Mouse (Mus musculus): ENCODE data around the gene Gm21976. TPM values are rescaled to one million over a fixed set of nuclear protein-coding genes. Genes with fewer than 3 reads are reported as not detected.

The Gm21976 gene
- polyA plus RNA-seq, 1 experiment from 2014 or later = not detected

- WGBS (ENCODE audit: insufficient replicate concordance) = under 1% methylated on average over 16 of the region's 16 CpGs
- peaks cover 29% of the 10 kb centered on the region for H3K4me1 ChIP-seq (replicated peaks)
- peak overlapping the region; percentile 97 for H3K9ac ChIP-seq
- H3K4me3 ChIP-seq (replicated peaks) = peak overlapping the region; percentile 98
- H3K4me2 ChIP-seq = peak overlapping the region; percentile 81
- H3K27me3 ChIP-seq = no peaks in the 10 kb centered on the region
- H3K9me3 ChIP-seq (replicated peaks) = no peaks in the 10 kb centered on the region
- ATAC-seq (ENCODE audit: low read depth) = 0 out of 2 replicates have a peak, but pooled peaks have one; percentile 39
- H3K36me3 ChIP-seq = peaks cover 28% of the 10 kb centered on the region
- peak overlapping the region; percentile 89 for H3K27ac ChIP-seq
- DNase-seq = no peak
Measured at GRCm38 (mm10) chr13:98317246-98317677, 37.6 kb downstream of the Gm21976 start.

GRCm38 (mm10) chr13:98317911-98318310 lies 38.2 kb downstream of the Gm21976 start:
- Histone ChIP-seq H3K27ac (no peak overlapping the region), H3K4me1 (replicated peaks) (peaks cover 29% of the 10 kb centered on the region), H3K9me3 (replicated peaks) (no peaks in the 10 kb centered on the region), H3K4me2 (peak overlapping the region; percentile 81), H3K36me3 (peaks cover 22% of the 10 kb centered on the region), H3K27me3 (no peaks in the 10 kb centered on the region), H3K4me3 (replicated peaks) (peak overlapping the region; percentile 98; the same call in 1 of the 2 replicates), H3K9ac (0 out of 2 replicates have a peak overlapping the region, but pooled peaks have one; percentile 97)
- ATAC-seq (ENCODE audit: low read depth) (no peak), DNase-seq (no peak)
- WGBS (ENCODE audit: insufficient replicate concordance) = 78% methylated on average over 6 of the region's 6 CpGs

- ATAC-seq (ENCODE audit: low read depth) (no peak), DNase-seq (no peak)
- no peak overlapping the region for H3K4me3 ChIP-seq (replicated peaks)
- 78% methylated on average over 11 of the region's 11 CpGs for WGBS (ENCODE audit: insufficient replicate concordance)
- H3K27me3 ChIP-seq = no peaks in the 10 kb centered on the region
- 0 out of 2 replicates have a peak, but pooled peaks cover 3% of the 10 kb centered on the region for H3K36me3 ChIP-seq
- H3K9ac ChIP-seq = no peak overlapping the region
- no peaks in the 10 kb centered on the region for H3K9me3 ChIP-seq (replicated peaks)
- no peak overlapping the region for H3K27ac ChIP-seq
- H3K4me2 ChIP-seq = no peak overlapping the region
- H3K4me1 ChIP-seq (replicated peaks) = no peaks in the 10 kb centered on the region
Measured at GRCm38 (mm10) chr13:98325034-98325433, 45.3 kb downstream of the Gm21976 start.

GRCm38 (mm10) chr13:98332106-98332505 lies 52.4 kb downstream of the Gm21976 start:
- WGBS (ENCODE audit: insufficient replicate concordance) = 25% methylated on average over 2 of the region's 2 CpGs
- Histone ChIP-seq H3K4me2 (no peak overlapping the region), H3K27me3 (0 out of 2 replicates have a peak, but pooled peaks cover 3% of the 10 kb centered on the region), H3K27ac (no peak overlapping the region), H3K9me3 (replicated peaks) (no peaks in the 10 kb centered on the region), H3K4me1 (replicated peaks) (no peaks in the 10 kb centered on the region), H3K9ac (no peak overlapping the region), H3K4me3 (replicated peaks) (no peak overlapping the region), H3K36me3 (no peaks in the 10 kb centered on the region)
- ATAC-seq (ENCODE audit: low read depth) (no peak), DNase-seq (no peak)

GRCm38 (mm10) chr13:98336205-98336604 lies 56.5 kb downstream of the Gm21976 start:
- H3K27me3 ChIP-seq = peaks cover 3% of the 10 kb centered on the region; the same call in 1 of the 2 replicates
- no peaks in the 10 kb centered on the region for H3K4me1 ChIP-seq (replicated peaks)
- H3K9me3 ChIP-seq (replicated peaks) = no peaks in the 10 kb centered on the region
- WGBS (ENCODE audit: insufficient replicate concordance) = 73% methylated on average over 1 of the region's 1 CpGs
- no peak overlapping the region for H3K9ac ChIP-seq
- H3K36me3 ChIP-seq = no peaks in the 10 kb centered on the region
- no peak overlapping the region for H3K27ac ChIP-seq
- H3K4me2 ChIP-seq = no peak overlapping the region
- ATAC-seq (ENCODE audit: low read depth) = no peak
- DNase-seq = no peak
- no peak overlapping the region for H3K4me3 ChIP-seq (replicated peaks)

GRCm38 (mm10) chr13:98340506-98340905 lies 60.8 kb downstream of the Gm21976 start:
- WGBS (ENCODE audit: insufficient replicate concordance) = 66% methylated on average over 5 of the region's 5 CpGs
- peaks cover 9% of the 10 kb centered on the region for H3K27me3 ChIP-seq
- H3K4me3 ChIP-seq (replicated peaks) = no peak overlapping the region
- no peaks in the 10 kb centered on the region for H3K4me1 ChIP-seq (replicated peaks)
- no peaks in the 10 kb centered on the region for H3K9me3 ChIP-seq (replicated peaks)
- ATAC-seq (ENCODE audit: low read depth) (no peak), DNase-seq (no peak)
- no peak overlapping the region for H3K9ac ChIP-seq
- H3K36me3 ChIP-seq = no peaks in the 10 kb centered on the region
- no peak overlapping the region for H3K27ac ChIP-seq
- H3K4me2 ChIP-seq = no peak overlapping the region

GRCm38 (mm10) chr13:98349491-98349890 lies 69.8 kb downstream of the Gm21976 start:
- H3K36me3 ChIP-seq = no peaks in the 10 kb centered on the region
- DNase-seq = no peak
- 69% methylated on average over 4 of the region's 4 CpGs for WGBS (ENCODE audit: insufficient replicate concordance)

GRCm38 (mm10) chr13:98351527-98351926 lies 71.8 kb downstream of the Gm21976 start:
- DNase-seq = no peak

More at GRCm38 (mm10) chr13:98349491-98349890, 69.8 kb downstream of the Gm21976 start:
- H3K4me3 ChIP-seq (replicated peaks) = no peak overlapping the region
- peaks cover 9% of the 10 kb centered on the region for H3K4me1 ChIP-seq (replicated peaks)
- H3K27me3 ChIP-seq = peaks cover 75% of the 10 kb centered on the region
- H3K4me2 ChIP-seq = no peak overlapping the region
- H3K9ac ChIP-seq = no peak overlapping the region
- no peaks in the 10 kb centered on the region for H3K9me3 ChIP-seq (replicated peaks)
- H3K27ac ChIP-seq = no peak overlapping the region
- ATAC-seq (ENCODE audit: low read depth) = no peak

GRCm38 (mm10) chr13:98352381-98352975 lies 72.8 kb downstream of the Gm21976 start:
- WGBS (ENCODE audit: insufficient replicate concordance) = 15% methylated on average over 14 of the region's 14 CpGs
- DNase-seq (no peak), ATAC-seq (ENCODE audit: low read depth) (no peak)
- Histone ChIP-seq H3K27ac (no peak overlapping the region), H3K4me2 (no peak overlapping the region), H3K4me3 (replicated peaks) (no peak overlapping the region), H3K4me1 (replicated peaks) (peaks cover 24% of the 10 kb centered on the region), H3K36me3 (no peaks in the 10 kb centered on the region), H3K27me3 (peaks cover 88% of the 10 kb centered on the region), H3K9ac (no peak overlapping the region), H3K9me3 (replicated peaks) (no peaks in the 10 kb centered on the region)

More at GRCm38 (mm10) chr13:98351527-98351926, 71.8 kb downstream of the Gm21976 start:
- peaks cover 84% of the 10 kb centered on the region for H3K27me3 ChIP-seq
- no peak for ATAC-seq (ENCODE audit: low read depth)
- no peak overlapping the region for H3K27ac ChIP-seq
- H3K4me1 ChIP-seq (replicated peaks) = peaks cover 24% of the 10 kb centered on the region
- no peaks in the 10 kb centered on the region for H3K36me3 ChIP-seq
- no peak overlapping the region for H3K4me2 ChIP-seq
- no peaks in the 10 kb centered on the region for H3K9me3 ChIP-seq (replicated peaks)
- 6% methylated on average over 8 of the region's 8 CpGs for WGBS (ENCODE audit: insufficient replicate concordance)
- H3K4me3 ChIP-seq (replicated peaks) = no peak overlapping the region
- no peak overlapping the region for H3K9ac ChIP-seq

- no peaks in the 10 kb centered on the region for H3K9me3 ChIP-seq (replicated peaks)
- DNase-seq (no peak), ATAC-seq (ENCODE audit: low read depth) (no peak)
- peaks cover 98% of the 10 kb centered on the region for H3K27me3 ChIP-seq
- WGBS (ENCODE audit: insufficient replicate concordance) = 2% methylated on average over 13 of the region's 13 CpGs
- peak overlapping the region; percentile 43 for H3K4me3 ChIP-seq (replicated peaks)
- H3K4me1 ChIP-seq (replicated peaks) = peaks cover 24% of the 10 kb centered on the region
- H3K4me2 ChIP-seq = peak overlapping the region; percentile 57
- no peak overlapping the region for H3K27ac ChIP-seq
- no peaks in the 10 kb centered on the region for H3K36me3 ChIP-seq
- H3K9ac ChIP-seq = no peak overlapping the region
Measured at GRCm38 (mm10) chr13:98353709-98354089, 74.0 kb downstream of the Gm21976 start.

- ATAC-seq (ENCODE audit: low read depth) (peak; percentile 51; the same call in 1 of the 2 replicates), DNase-seq (no peak)
- under 1% methylated on average over 58 of the region's 76 CpGs for WGBS (ENCODE audit: insufficient replicate concordance)
- Histone ChIP-seq H3K27ac (no peak within 1 kb of the TSS), H3K4me2 (peak within 1 kb of the TSS; percentile 57), H3K36me3 (no peaks in the 10 kb centered on the region), H3K4me3 (replicated peaks) (peak within 1 kb of the TSS; percentile 43), H3K27me3 (peaks cover 98% of the 10 kb centered on the region), H3K9ac (no peak within 1 kb of the TSS), H3K4me1 (replicated peaks) (peaks cover 24% of the 10 kb centered on the region), H3K9me3 (replicated peaks) (no peaks in the 10 kb centered on the region)
Measured at GRCm38 (mm10) chr13:98354090-98354801, 74.6 kb downstream of the Gm21976 start, which contains the start of gene Foxd1. Foxd1 (plus strand) TSS chr13:98354242.
